Mouse (Mus musculus): ENCODE measurements at regions not wholly inside any gene's neighbourhood (a gene's known extent, or its start where the extent isn't known, plus 50 kb on each side); places are given as distances from the start of the nearest gene placed in this dataset.
"Not testable (repeated sequence)": the region's sequence is repeated elsewhere in the genome, so short reads cannot be mapped to it uniquely, and the experiment has no call there.

- ATAC-seq; H3K9me3 ChIP-seq (replicated peaks); H3K27me3 ChIP-seq; H3K4me2 ChIP-seq; H3K4me3 ChIP-seq; H3K9ac ChIP-seq; H3K4me1 ChIP-seq; H3K36me3 ChIP-seq (ENCODE audit: poor library complexity, severe bottlenecking); H3K27ac ChIP-seq: not testable (repeated sequence)
- WGBS = 88% methylated on average over 9 of the region's 11 CpGs
Measured at GRCm38 (mm10) chr8:20151317-20152047, 211.5 kb downstream of the Gm15319 start.

GRCm38 (mm10) chr8:20154091-20154490 lies 208.9 kb downstream of the Gm15319 start:
- H3K4me3 ChIP-seq; ATAC-seq; H3K36me3 ChIP-seq (ENCODE audit: poor library complexity, severe bottlenecking); H3K9ac ChIP-seq; H3K27ac ChIP-seq; H3K27me3 ChIP-seq; H3K4me2 ChIP-seq; H3K4me1 ChIP-seq; H3K9me3 ChIP-seq (replicated peaks): not testable (repeated sequence)
- WGBS = 97% methylated on average over 1 of the region's 1 CpGs

Data from forebrain, embryonic 13.5 days (tissue).